Mouse (Mus musculus): ENCODE data around the gene Cep19.

The Cep19 gene

DNA sequence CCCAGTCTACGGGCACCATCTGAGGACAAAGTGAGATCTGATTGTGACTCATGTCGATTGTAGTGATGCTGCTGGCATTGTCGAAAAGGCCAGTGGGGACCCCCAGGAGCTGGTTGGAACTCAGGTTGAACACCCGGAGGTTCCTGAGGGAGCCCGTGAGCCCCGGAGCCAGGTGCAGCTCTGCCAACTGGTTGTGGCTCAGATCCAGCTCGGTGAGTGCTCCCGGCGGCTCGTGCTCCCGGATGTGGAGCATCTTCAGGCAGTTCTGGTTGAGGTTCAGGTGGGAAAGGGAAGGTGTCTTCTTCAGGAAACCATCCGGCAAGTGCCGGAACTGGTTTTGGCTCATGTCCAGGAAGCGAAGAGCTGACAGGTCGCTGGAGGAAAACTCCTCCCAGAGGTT lies 44.2 kb downstream of the Cep19 start:
- DNase-seq (ENCODE audit: low read depth, low spot score), result no peak

DNA sequence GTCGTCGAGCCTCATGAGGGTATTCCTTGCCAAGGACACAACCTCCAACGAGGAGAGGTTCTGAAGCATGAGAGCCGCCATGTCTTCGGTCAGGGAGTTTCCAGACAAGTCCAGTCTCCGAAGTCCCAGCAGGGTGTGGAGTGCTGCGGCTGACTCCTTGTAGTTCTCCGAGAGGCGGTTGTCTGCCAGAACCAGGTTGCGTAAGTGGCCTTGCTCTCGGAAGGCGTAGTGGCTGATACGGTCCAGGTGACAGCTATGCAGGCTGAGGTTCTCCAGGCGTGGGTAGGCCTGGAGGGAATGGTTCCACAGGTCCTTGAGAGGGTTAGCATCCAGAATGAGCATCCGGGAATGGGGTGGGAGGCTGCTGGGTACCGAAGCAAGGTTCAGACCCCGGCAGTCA lies 45.0 kb downstream of the Cep19 start:
- no peak for DNase-seq (ENCODE audit: low read depth, low spot score)

DNA sequence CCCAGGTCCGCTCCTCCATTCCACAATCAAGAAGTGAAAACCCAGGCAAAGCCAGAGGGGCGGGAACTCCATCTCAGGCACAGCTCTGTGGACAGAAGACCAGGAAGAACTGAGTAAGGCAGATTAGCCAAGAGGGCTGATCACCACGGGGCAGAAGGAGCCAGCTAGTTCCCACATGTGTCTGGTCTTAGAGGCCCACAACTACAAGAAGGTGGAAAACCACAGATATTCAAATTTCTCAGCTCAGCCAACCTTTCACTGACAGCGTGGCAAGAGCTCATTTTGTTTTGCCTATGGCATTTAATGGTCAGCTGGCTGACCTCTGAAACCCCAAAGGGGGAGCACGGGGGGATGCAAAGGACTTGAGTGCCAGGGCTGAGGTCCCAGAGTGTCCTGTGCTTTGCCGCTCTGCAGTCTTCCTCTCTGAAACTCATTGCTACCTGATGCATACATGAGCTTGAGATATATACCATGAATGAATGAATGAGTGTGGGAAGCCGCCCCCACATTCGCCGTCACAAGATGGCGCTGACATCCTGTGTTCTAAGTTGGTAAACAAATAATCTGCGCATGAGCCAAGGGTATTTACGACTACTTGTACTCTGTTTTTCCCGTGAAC lies 48.1 kb downstream of the Cep19 start:
- DNase-seq (ENCODE audit: low read depth, low spot score), result no peak

DNA sequence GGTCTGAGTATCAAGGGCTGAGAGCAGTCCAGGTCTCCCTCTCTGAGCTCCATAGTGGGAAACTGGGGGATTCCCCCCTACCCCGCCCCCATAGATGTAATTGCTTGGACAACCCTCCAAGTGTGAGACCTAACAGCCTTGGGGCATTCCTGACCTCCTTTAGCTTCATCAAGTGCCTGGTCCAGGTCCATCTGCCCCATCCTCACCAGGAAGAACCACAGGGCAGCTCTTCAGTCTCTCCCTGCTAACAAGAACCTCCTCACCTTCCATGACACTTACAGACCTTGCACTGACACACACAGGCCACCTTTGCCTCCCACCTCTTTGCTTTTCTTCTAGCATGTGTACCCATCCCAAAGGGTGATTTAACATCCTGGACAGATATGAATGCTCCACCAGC lies 54.4 kb downstream of the Cep19 start:
- no peak for DNase-seq (ENCODE audit: low read depth, low spot score)

DNA sequence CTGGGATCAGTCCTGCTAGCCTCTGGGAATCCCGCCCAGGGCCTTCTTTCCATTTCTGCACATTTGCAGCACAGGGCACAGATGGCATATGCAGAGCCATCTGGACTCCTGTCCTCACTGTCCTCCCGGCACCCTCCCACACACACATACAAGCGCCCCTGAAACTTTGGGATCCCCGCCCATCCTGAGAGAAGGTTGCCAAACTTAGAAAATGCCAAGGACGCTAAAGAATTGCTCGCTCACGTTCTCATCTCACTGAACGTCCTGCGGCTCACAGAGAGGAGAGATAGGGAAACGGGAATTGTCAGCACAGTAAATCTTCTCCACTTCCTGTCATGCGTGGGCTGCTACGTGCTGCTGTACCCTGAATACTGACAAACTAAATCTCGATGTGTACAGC lies 54.8 kb downstream of the Cep19 start:
- no peak for DNase-seq (ENCODE audit: low read depth, low spot score)

DNA sequence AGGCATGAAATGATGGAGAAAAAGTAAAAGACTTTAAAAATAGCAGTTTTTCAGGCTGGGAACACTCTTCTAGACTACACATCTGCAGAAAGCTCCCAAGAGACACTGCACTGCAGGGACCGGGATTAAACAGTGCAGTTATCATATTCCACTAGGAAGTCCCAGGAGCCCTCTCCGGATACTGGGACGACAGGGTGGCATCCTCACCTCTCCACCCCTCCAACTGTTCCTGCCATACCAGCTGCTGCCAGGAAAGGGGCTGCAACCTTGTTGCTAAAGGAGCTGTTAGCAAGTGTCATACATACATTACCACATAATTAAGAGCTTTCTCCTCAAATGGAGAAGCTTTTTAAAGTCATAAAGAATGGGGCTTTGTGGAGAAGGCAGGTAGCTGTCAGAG lies 57.1 kb downstream of the Cep19 start:
- no peak for DNase-seq (ENCODE audit: low read depth, low spot score)

DNA sequence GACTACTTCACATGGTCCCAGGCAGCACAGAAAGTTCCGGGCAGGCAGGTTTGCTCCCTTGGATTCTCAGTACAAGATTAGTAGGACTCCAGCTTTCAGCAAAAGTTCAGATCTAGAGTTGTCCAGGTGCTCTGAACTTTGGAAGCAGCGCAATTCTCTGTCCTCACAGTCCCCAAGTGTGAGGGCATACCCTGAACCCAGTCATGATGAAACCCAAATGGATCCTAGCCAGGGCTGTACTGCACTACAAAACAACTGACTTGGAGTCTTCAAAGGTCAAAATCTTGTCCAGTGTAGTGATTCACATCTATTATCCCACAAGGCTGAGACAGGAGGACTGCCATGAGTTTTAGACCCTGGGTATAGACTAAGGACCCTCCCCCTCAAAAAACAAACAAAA lies 57.8 kb downstream of the Cep19 start:
- no peak for DNase-seq (ENCODE audit: low read depth, low spot score)
